Mouse (Mus musculus) limb, embryonic 14.5 days (tissue): ENCODE measurements around the gene Itgb7. TPM values are rescaled to one million over a fixed set of nuclear protein-coding genes. Genes with fewer than 3 reads are reported as not detected.

Source experiments
- ATAC-seq: fragments of 200-750 bp; cut with Nextera tagmentation; 2 replicates; pipeline ENCODE4 v1.8.0; 2017; ENCODE audit warnings: low read depth, moderate number of reproducible peaks, moderate TSS enrichment; ENCODE audit not compliant: low FRiP score
- DNase-seq: peaks from one replicate; pipeline ENCODE4 v3.0.0-alpha.2; 2015; ENCODE audit warnings: low spot score
- H3K27ac ChIP-seq: fragments of 300-500 bp; sonication (generic); replicated peaks from 2 replicates; pipeline ENCODE4 v1.5.1; 2014; ENCODE audit warnings: low read depth, mild to moderate bottlenecking, low read length, moderate library complexity, mixed read lengths
- H3K27me3 ChIP-seq: fragments of 300-500 bp; sonication (generic); 2 replicates; pipeline ENCODE4 v1.6.1; 2014; ENCODE audit warnings: low read length, mixed read lengths; ENCODE audit not compliant: control insufficient read depth, insufficient read depth
- H3K36me3 ChIP-seq: fragments of 300-500 bp; sonication (generic); 2 replicates; pipeline ENCODE4 v1.6.1; 2014; ENCODE audit warnings: mild to moderate bottlenecking, low read length, moderate library complexity, mixed read lengths; ENCODE audit not compliant: control insufficient read depth, insufficient read depth
- H3K4me1 ChIP-seq: fragments of 300-500 bp; sonication (generic); 2 replicates; pipeline ENCODE4 v1.6.1; 2014; ENCODE audit warnings: antibody characterized with exemption, low read length, mixed read lengths; ENCODE audit not compliant: control insufficient read depth, insufficient read depth
- H3K4me2 ChIP-seq: fragments of 300-500 bp; sonication (generic); replicated peaks from 2 replicates; pipeline ENCODE4 v1.6.1; 2014; ENCODE audit warnings: low read depth, mild to moderate bottlenecking, low read length, moderate library complexity; ENCODE audit not compliant: severe bottlenecking
- H3K4me3 ChIP-seq: fragments of 300-500 bp; sonication (generic); replicated peaks from 2 replicates; pipeline ENCODE4 v1.5.1; 2014; ENCODE audit warnings: low read length
- H3K9ac ChIP-seq: fragments of 300-500 bp; sonication (generic); 2 replicates; pipeline ENCODE4 v1.6.1; 2014; ENCODE audit warnings: mild to moderate bottlenecking, low read depth, low read length, moderate library complexity; ENCODE audit not compliant: severe bottlenecking
- H3K9me3 ChIP-seq: fragments of 300-500 bp; sonication (generic); 2 replicates; pipeline ENCODE4 v1.6.1; 2016; ENCODE audit warnings: low read length; ENCODE audit not compliant: control insufficient read depth
- POLR2A ChIP-seq: fragments of 200-500 bp; IDR thresholded peaks from 2 replicates; pipeline ENCODE4 v1.8.0; 2012; ENCODE audit warnings: inconsistent platforms, mild to moderate bottlenecking, moderate library complexity, borderline replicate concordance; ENCODE audit not compliant: insufficient read depth, insufficient read length; ENCODE audit errors: extremely low read depth
- WGBS: fragments of 180-500 bp; shearing (Covaris S2); extraction: QIAGEN DNeasy Blood & Tissue Kit; methylation state at CpG from one replicate; pipeline ENCODE4 v1.1.7; 2014; 5-methylcytosine and 5-hydroxymethylcytosine counted together
- polyA plus RNA-seq, 2 experiments: library from polyadenylated mRNA; depleted of rRNA in 1 of 2; stranded (reverse) in 1 of 2; unstranded in 1 of 2; fragments of >200 nt; fragmentation: Nextera tagmentation in 1 of 2; extraction: Ambion mirVana in 1 of 2; gene quantifications; 2 replicates each; pipeline versions ENCODE4 v1.2.1 to v1.2.3; 2012 to 2014

The Itgb7 gene
- polyA plus RNA-seq, 2 experiments, result 2.7 to 4.2 TPM

GRCm38 (mm10) chr15:102248131-102248811 is 16.5 kb upstream of the Itgb7 start:
- H3K27ac ChIP-seq, result peak overlapping the region; percentile 95
- H3K4me1 ChIP-seq, result peaks cover 70% of the 10 kb centered on the region

GRCm38 (mm10) chr15:102247252-102248130 is 15.7 kb upstream of the Itgb7 start:
- Histone ChIP-seq H3K9ac (peak overlapping the region; percentile 75), H3K4me1 (peaks cover 73% of the 10 kb centered on the region), H3K9me3 (no peaks in the 10 kb centered on the region), H3K27me3 (no peaks in the 10 kb centered on the region), H3K27ac (peak overlapping the region; percentile 95), H3K4me3 (peak overlapping the region; percentile 60), H3K36me3 (peaks cover 35% of the 10 kb centered on the region), H3K4me2 (peak overlapping the region; percentile 94)
- TF ChIP-seq POLR2A, result no peak
- 2% methylated on average over 42 of the region's 65 CpGs for WGBS
- DNase-seq (peak; percentile 76), ATAC-seq (peak; percentile 56)

More at GRCm38 (mm10) chr15:102248131-102248811, 16.5 kb upstream of the Itgb7 start:
- Histone ChIP-seq H3K4me3 (peak overlapping the region; percentile 60), H3K4me2 (peak overlapping the region; percentile 94), H3K27me3 (no peaks in the 10 kb centered on the region), H3K9me3 (no peaks in the 10 kb centered on the region), H3K9ac (peak overlapping the region; percentile 75), H3K36me3 (peaks cover 35% of the 10 kb centered on the region)
- DNase-seq (peak; percentile 61), ATAC-seq (no peak)
- 2% methylated on average over 8 of the region's 8 CpGs for WGBS
- no peak for TF ChIP-seq POLR2A

- under 1% methylated on average over 31 of the region's 35 CpGs for WGBS
- H3K9ac ChIP-seq, result peak overlapping the region; percentile 75
- peak overlapping the region; percentile 95 for H3K27ac ChIP-seq
- H3K4me3 ChIP-seq, result peak overlapping the region; percentile 60
- peak overlapping the region; percentile 94 for H3K4me2 ChIP-seq
- TF ChIP-seq POLR2A, result no peak
- H3K9me3 ChIP-seq, result no peaks in the 10 kb centered on the region
- peaks cover 72% of the 10 kb centered on the region for H3K4me1 ChIP-seq
- H3K36me3 ChIP-seq, result peaks cover 35% of the 10 kb centered on the region
- ATAC-seq, result peak; percentile 76
- DNase-seq, result peak; percentile 97
- H3K27me3 ChIP-seq, result no peaks in the 10 kb centered on the region
Observed at GRCm38 (mm10) chr15:102246866-102247251, 15.1 kb upstream of the Itgb7 start.

- ATAC-seq (peak; percentile 54), DNase-seq (peak; percentile 87)
- Histone ChIP-seq H3K9ac (peak overlapping the region; percentile 75), H3K4me1 (peaks cover 64% of the 10 kb centered on the region), H3K9me3 (no peaks in the 10 kb centered on the region), H3K4me3 (peak overlapping the region; percentile 60), H3K27me3 (no peaks in the 10 kb centered on the region), H3K36me3 (peaks cover 35% of the 10 kb centered on the region), H3K27ac (peak overlapping the region; percentile 95), H3K4me2 (peak overlapping the region; percentile 94)
- TF ChIP-seq POLR2A, result peak; percentile 34; the same call in 1 of the 2 replicates
- WGBS, result 3% methylated on average over 42 of the region's 44 CpGs
Observed at GRCm38 (mm10) chr15:102245891-102246741, 14.4 kb upstream of the Itgb7 start.

- H3K9me3 ChIP-seq, result no peaks in the 10 kb centered on the region
- under 1% methylated on average over 14 of the region's 14 CpGs for WGBS
- H3K27me3 ChIP-seq, result no peaks in the 10 kb centered on the region
- peak overlapping the region; percentile 75 for H3K9ac ChIP-seq
- TF ChIP-seq POLR2A, result no peak
- peaks cover 58% of the 10 kb centered on the region for H3K4me1 ChIP-seq
- peak overlapping the region; percentile 94 for H3K4me2 ChIP-seq
- no peak for DNase-seq
- H3K36me3 ChIP-seq, result peaks cover 35% of the 10 kb centered on the region
- H3K4me3 ChIP-seq, result peak overlapping the region; percentile 60
- ATAC-seq, result no peak
- H3K27ac ChIP-seq, result peak overlapping the region; percentile 95
Observed at GRCm38 (mm10) chr15:102245461-102245881, 13.7 kb upstream of the Itgb7 start.
